Mouse (Mus musculus) CH12.LX (cell line): ENCODE measurements around the gene Cfap161. TPM values are rescaled to one million over a fixed set of nuclear protein-coding genes. Genes with fewer than 3 reads are reported as not detected.

Experiments used
- DNase-seq: peaks from one replicate; pipeline ENCODE4 v3.0.0-alpha.2; 2013; ENCODE audit errors: extremely low read depth
- H3K27ac ChIP-seq: 2 replicates; pipeline ENCODE4 v1.5.1; 2012; ENCODE audit warnings: low read depth, mild to moderate bottlenecking, control low read depth, moderate library complexity; ENCODE audit not compliant: insufficient read depth
- H3K27me3 ChIP-seq: replicated peaks from 2 replicates; pipeline ENCODE3; 2012; ENCODE audit warnings: inconsistent platforms
- H3K36me3 ChIP-seq, 2 experiments: replicated peaks in 1 of 2; 2 replicates each; pipeline versions ENCODE3 to v1.6.1; 2012; ENCODE audit warnings: inconsistent platforms in 1 of 2, low read length in 1 of 2, mild to moderate bottlenecking in 1 of 2, mixed read lengths in 1 of 2, moderate library complexity in 1 of 2; ENCODE audit not compliant: control insufficient read depth in 1 of 2, insufficient read depth in 1 of 2
- H3K4me1 ChIP-seq, 2 experiments: 2 replicates each; pipeline ENCODE4 v1.6.1; 2012; ENCODE audit warnings: inconsistent platforms in 1 of 2, moderate library complexity in 1 of 2; ENCODE audit not compliant: insufficient read depth in 2 of 2, control insufficient read depth in 1 of 2
- H3K4me2 ChIP-seq: 2 replicates; pipeline ENCODE4 v1.6.1; 2012; ENCODE audit warnings: low read depth, mild to moderate bottlenecking, control low read depth; ENCODE audit not compliant: poor library complexity, insufficient read depth, severe bottlenecking
- H3K4me3 ChIP-seq, 3 experiments: fragments of 150-350 bp in 1 of 3; sonication (generic) in 1 of 3; replicated peaks in 1 of 3; 2 replicates each; pipeline versions ENCODE3 to v1.5.1; 2011 to 2012; ENCODE audit warnings: low read depth in 2 of 3, low read length in 2 of 3, mild to moderate bottlenecking in 2 of 3, moderate library complexity in 2 of 3, control low read depth in 1 of 3, improper control_type of control experiment in 1 of 3, inconsistent platforms in 1 of 3, mixed read lengths in 1 of 3; ENCODE audit not compliant: poor library complexity in 1 of 3
- H3K79me2 ChIP-seq: replicated peaks from 2 replicates; pipeline ENCODE4 v1.6.1; 2012; ENCODE audit warnings: mild to moderate bottlenecking, moderate library complexity; ENCODE audit not compliant: control insufficient read depth, poor library complexity, insufficient read depth, severe bottlenecking; ENCODE audit errors: extremely low read depth
- H3K9ac ChIP-seq: 2 replicates; pipeline ENCODE4 v1.6.1; 2012; ENCODE audit warnings: low read depth, mild to moderate bottlenecking, control low read depth, moderate library complexity; ENCODE audit not compliant: insufficient read depth
- H3K9me3 ChIP-seq: replicated peaks from 2 replicates; pipeline ENCODE3; 2012; ENCODE audit warnings: low read length, inconsistent platforms, mixed read lengths
- BHLHE40 ChIP-seq: IDR thresholded peaks from 2 replicates; pipeline ENCODE4 v1.6.1; 2011; ENCODE audit warnings: mild to moderate bottlenecking, low read depth, low read length, improper control_type of control experiment
- CHD1 ChIP-seq: IDR thresholded peaks from 2 replicates; pipeline ENCODE4 v1.6.1; 2012; ENCODE audit warnings: low read depth, low read length, improper control_type of control experiment, inconsistent platforms
- CHD2 ChIP-seq: IDR thresholded peaks from 2 replicates; pipeline ENCODE4 v1.6.1; 2011; ENCODE audit warnings: low read length, improper control_type of control experiment
- EP300 ChIP-seq: IDR thresholded peaks from 2 replicates; pipeline ENCODE4 v1.6.1; 2011; ENCODE audit warnings: low read length, improper control_type of control experiment
- JUN ChIP-seq: IDR thresholded peaks from 2 replicates; pipeline ENCODE4 v1.6.1; 2011; ENCODE audit warnings: low read depth, mild to moderate bottlenecking, low read length, improper control_type of control experiment, moderate library complexity; ENCODE audit not compliant: insufficient read depth
- KAT2A ChIP-seq: IDR thresholded peaks from 2 replicates; pipeline ENCODE4 v1.6.1; 2012; ENCODE audit warnings: low read length, improper control_type of control experiment, inconsistent platforms; ENCODE audit not compliant: insufficient replicate concordance
- MAFK ChIP-seq: IDR thresholded peaks from 2 replicates; pipeline ENCODE4 v1.6.1; 2011; ENCODE audit warnings: low read length, improper control_type of control experiment; ENCODE audit not compliant: insufficient replicate concordance
- MEF2A ChIP-seq: IDR thresholded peaks from 2 replicates; pipeline ENCODE4 v1.6.1; 2014; ENCODE audit warnings: low read depth, mild to moderate bottlenecking, inconsistent platforms, low read length, improper control_type of control experiment, borderline replicate concordance
- NRF1 ChIP-seq: IDR thresholded peaks from 2 replicates; pipeline ENCODE4 v1.6.1; 2014; ENCODE audit warnings: low read depth, mild to moderate bottlenecking, inconsistent platforms, low read length, improper control_type of control experiment, moderate library complexity
- RAD21 ChIP-seq: IDR thresholded peaks from 2 replicates; pipeline ENCODE4 v1.6.1; 2011; ENCODE audit warnings: low read depth, mild to moderate bottlenecking, low read length, improper control_type of control experiment, moderate library complexity
- RCOR1 ChIP-seq: conservative IDR thresholded peaks from 2 replicates; pipeline ENCODE4 v1.6.1; 2012; ENCODE audit warnings: low read depth, mild to moderate bottlenecking, inconsistent platforms, low read length, improper control_type of control experiment
- SIN3A ChIP-seq: IDR thresholded peaks from 2 replicates; pipeline ENCODE4 v1.6.1; 2012; ENCODE audit warnings: low read length, improper control_type of control experiment, inconsistent platforms
- SMC3 ChIP-seq: IDR thresholded peaks from 2 replicates; pipeline ENCODE4 v1.6.1; 2011; ENCODE audit warnings: low read depth, low read length, improper control_type of control experiment
- TCF12 ChIP-seq: IDR thresholded peaks from 2 replicates; pipeline ENCODE4 v1.6.1; 2014; ENCODE audit warnings: low read depth, mild to moderate bottlenecking, inconsistent platforms, low read length, improper control_type of control experiment
- USF2 ChIP-seq: conservative IDR thresholded peaks from 2 replicates; pipeline ENCODE4 v1.6.1; 2011; ENCODE audit warnings: low read depth, low read length, improper control_type of control experiment
- ZC3H11A ChIP-seq: IDR thresholded peaks from 2 replicates; pipeline ENCODE4 v1.6.1; 2012; ENCODE audit warnings: low read depth, mild to moderate bottlenecking, inconsistent platforms, low read length, improper control_type of control experiment
- ZKSCAN1 ChIP-seq: IDR thresholded peaks from 2 replicates; pipeline ENCODE4 v1.6.1; 2012; ENCODE audit warnings: low read depth, inconsistent platforms, low read length, improper control_type of control experiment, borderline replicate concordance
- ZMIZ1 ChIP-seq: IDR thresholded peaks from 2 replicates; pipeline ENCODE4 v1.6.1; 2012; ENCODE audit warnings: low read depth, mild to moderate bottlenecking, inconsistent platforms, low read length, improper control_type of control experiment
- ZNF384 ChIP-seq: IDR thresholded peaks from 2 replicates; pipeline ENCODE4 v1.6.1; 2012; ENCODE audit warnings: low read depth, low read length, improper control_type of control experiment, inconsistent platforms
- dilution Hi-C: fragments of 300-500 bp; cut with MboI; formaldehyde crosslinking; loops from 2 replicates; pipeline ENCODE4 v1.14.3; 2020; ENCODE audit warnings: low sequenced_read_pairs; ENCODE audit not compliant: extremely low pct_unique_long_range_greater_than_20kb, extremely low pct_ligation_motif_present
- in situ Hi-C: fragments of 300-500 bp; cut with MboI; formaldehyde crosslinking; loops from 3 replicates; pipeline ENCODE4 v1.14.3; 2019; ENCODE audit warnings: low sequenced_read_pairs, low pct_ligation_motif_present, low pct_unique_long_range_greater_than_20kb, mixed read lengths
- polyA plus RNA-seq: library from polyadenylated mRNA; unstranded; fragments of >175 nt; gene quantifications from 2 replicates; pipeline ENCODE4 v1.2.1, GENCODE M21; 2012; ENCODE audit warnings: low read depth; ENCODE audit not compliant: insufficient read length
- total RNA-seq, 2 experiments: library from RNA; depleted of rRNA; stranded (reverse); fragments of 300-350 nt in 1 of 2; fragments of >200 nt in 1 of 2; gene quantifications; 2 replicates each; pipeline ENCODE4 v1.2.3; 2012 to 2014

Gene Cfap161
- total and polyA plus RNA-seq, 3 experiments: 0.08 to 0.42 (median 0.17) TPM

DNA sequence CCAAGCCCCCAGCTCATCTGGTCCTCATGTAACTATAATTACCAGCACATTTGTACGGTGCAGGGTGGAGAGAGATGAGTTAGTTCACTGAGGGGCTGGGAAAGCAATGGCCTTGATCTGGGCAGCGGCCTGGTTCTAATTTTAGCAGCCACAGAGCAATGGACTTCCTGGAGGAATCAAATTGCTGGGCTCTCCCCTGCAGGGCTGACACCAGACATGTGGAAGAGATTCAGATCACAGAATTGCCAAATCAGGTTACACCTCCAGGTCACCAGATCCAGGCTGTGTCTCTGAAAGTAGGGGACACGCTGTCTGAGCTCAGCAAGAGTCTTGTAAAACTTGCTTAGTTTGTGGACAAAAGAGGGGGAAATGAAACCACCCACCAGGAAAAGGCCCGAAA is 19.3 kb upstream of the Cfap161 start:
- Histone ChIP-seq H3K4me2 (no peak overlapping the region), H3K79me2 (no peaks in the 10 kb centered on the region), H3K4me1 (peaks cover 10 to 49% of the 10 kb centered on the region in 2 experiments), H3K27ac (no peak overlapping the region), H3K9me3 (no peaks in the 10 kb centered on the region), H3K9ac (no peak overlapping the region), H3K4me3 (no peak overlapping the region), H3K27me3 (no peaks in the 10 kb centered on the region), H3K36me3 (no peaks in the 10 kb centered on the region)
- no peak for TF ChIP-seq CHD1
- TF ChIP-seq USF2: no peak
- TF ChIP-seq EP300: no peak
- no peak for TF ChIP-seq BHLHE40
- TF ChIP-seq MEF2A: 0 out of 2 replicates have a peak, but pooled peaks have one; percentile 25
- TF ChIP-seq RAD21: no peak
- no peak for TF ChIP-seq NRF1
- no peak for TF ChIP-seq ZC3H11A
- dilution Hi-C loops (no loop called here), in situ Hi-C loops (no loop called here)
- no peak for DNase-seq

DNA sequence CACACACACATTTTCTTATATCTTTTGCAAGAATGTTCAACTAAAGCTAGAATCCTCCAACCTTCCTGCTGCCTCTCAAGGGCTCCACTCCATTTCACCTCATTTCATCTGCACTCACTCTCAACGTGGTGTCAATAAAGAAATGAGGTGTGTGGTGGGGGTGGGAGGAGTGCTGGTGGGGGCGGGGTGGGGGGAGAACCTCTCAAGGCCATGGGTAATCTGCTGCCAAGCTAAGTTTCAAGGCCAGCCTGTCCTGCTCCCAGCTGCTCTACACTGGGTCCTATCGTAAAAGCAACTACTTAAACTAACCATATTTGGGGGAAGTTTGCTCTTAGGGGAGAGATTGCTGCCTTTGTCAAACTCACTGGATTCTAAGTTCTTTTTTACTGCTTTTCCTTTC is 18.8 kb upstream of the Cfap161 start:
- in situ Hi-C loops: no loop called here
- H3K27ac ChIP-seq: no peak overlapping the region
- no peaks in the 10 kb centered on the region for H3K36me3 ChIP-seq
- no peak for DNase-seq
- H3K9me3 ChIP-seq: no peaks in the 10 kb centered on the region
- H3K27me3 ChIP-seq: no peaks in the 10 kb centered on the region
- H3K4me1 ChIP-seq: peaks cover 12 to 53% of the 10 kb centered on the region in 2 experiments
- no peak overlapping the region for H3K9ac ChIP-seq
- H3K4me2 ChIP-seq: no peak overlapping the region
- dilution Hi-C loops: no loop called here
- TF ChIP-seq CHD2: 0 out of 2 replicates have a peak, but pooled peaks have one; percentile 42
- no peak for TF ChIP-seq NRF1
- no peaks in the 10 kb centered on the region for H3K79me2 ChIP-seq
- H3K4me3 ChIP-seq: no peak overlapping the region

DNA sequence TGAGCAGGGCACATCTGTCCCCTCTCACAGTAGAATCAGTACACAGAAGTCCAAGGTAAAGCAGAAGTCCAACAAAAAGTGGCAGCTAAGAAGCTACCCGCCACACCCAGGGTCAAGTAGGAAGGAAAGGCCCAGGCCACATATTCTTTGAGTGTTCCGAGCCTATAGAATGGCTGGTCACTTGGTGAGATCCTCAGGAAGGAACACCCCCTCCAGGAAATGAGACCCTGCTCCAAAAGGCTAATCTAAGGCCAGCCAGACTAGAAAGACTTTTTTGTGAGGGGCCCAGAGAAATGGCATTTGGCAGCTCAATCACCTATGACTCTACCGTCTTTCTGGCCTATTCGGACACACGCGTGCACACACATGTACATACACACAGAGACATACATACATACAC is 18.3 kb upstream of the Cfap161 start:
- Histone ChIP-seq H3K9ac (no peak overlapping the region), H3K9me3 (no peaks in the 10 kb centered on the region), H3K4me3 (no peak overlapping the region), H3K36me3 (no peaks in the 10 kb centered on the region)
- TF ChIP-seq TCF12 (no peak), RCOR1 (no peak), NRF1 (no peak), KAT2A (no peak), ZKSCAN1 (no peak), SMC3 (no peak), MAFK (no peak), ZNF384 (no peak), ZMIZ1 (no peak), JUN (no peak), SIN3A (no peak)
- TF ChIP-seq, all 38 proteins: peak for 0
- dilution Hi-C loops: no loop called here
- Histone ChIP-seq H3K79me2 (no peaks in the 10 kb centered on the region), H3K4me2 (no peak overlapping the region), H3K27me3 (no peaks in the 10 kb centered on the region), H3K4me1 (peaks cover 12 to 53% of the 10 kb centered on the region in 2 experiments), H3K27ac (no peak overlapping the region)
- DNase-seq: no peak
- in situ Hi-C loops: no loop called here
